ENCODE assay signal across 9 mouse cellular contexts in genomic region chr10:87861104-87861455, GRCm38 (mm10). TPM values are rescaled to one million over a fixed set of nuclear protein-coding genes. Genes with fewer than 3 reads are reported as not detected.
DNase-seq lines count a peak whose midpoint lies in the region; ATAC-seq lines count a peak whose summit lies in the region.
"Had no signal": no experiment of that assay in that cellular context is flagged by ENCODE, and none has a peak within 500 bp of the region (broad histone marks: within the 10 kb centered on the region; RNA-seq: fewer than 3 reads in every experiment).

No protein-coding gene starts in this region.

- intact Hi-C loops in left cerebral cortex, postnatal 14 days (cut with DNase I): loop anchor here (5.0 kb wide), 1 partner anchor 111 kb away; no protein-coding TSS in a partner anchor

- DNase-seq in heart, adult 11 months: peak; percentile 83
- DNase-seq in heart, postnatal 4 days: no peak
- peak; percentile 37 for DNase-seq in ES-CJ7 (ENCODE audit: low read depth, low spot score)
- DNase-seq in hindbrain, embryonic 10.5 days (ENCODE audit: low spot score): no peak
- no peak for DNase-seq in frontal cortex, postnatal 14 days (ENCODE audit: low spot score in 2 of 2)
- no peak for DNase-seq in left cerebral cortex, postnatal 14 days (ENCODE audit: low spot score in 2 of 2)

- peak overlapping the region; percentile 54 for H3K4me3 ChIP-seq in hindbrain, embryonic 10.5 days
- H3K4me3 ChIP-seq in macrophage (ENCODE audit: inconsistent target): peak overlapping the region; percentile 74

- H3K9me3 ChIP-seq in hindbrain, embryonic 10.5 days: no peaks in the 10 kb centered on the region

- H3K36me3 ChIP-seq in hindbrain, embryonic 10.5 days: no peaks in the 10 kb centered on the region
- peaks cover 25% of the 10 kb centered on the region for H3K36me3 ChIP-seq in macrophage (ENCODE audit: inconsistent target)

- no peak for ATAC-seq in cerebellum, adult (ENCODE audit: insufficient number of reproducible peaks, low FRiP score, low TSS enrichment)

- H3K27me3 ChIP-seq in hindbrain, embryonic 10.5 days (ENCODE audit: insufficient read depth, poor library complexity, severe bottlenecking): peaks cover 12% of the 10 kb centered on the region; the same call in 1 of the 2 replicates

- 57% methylated on average over 6 of the region's 6 CpGs for WGBS in hindbrain, embryonic 10.5 days
- 81% methylated on average over 6 of the region's 6 CpGs for WGBS in macrophage (ENCODE audit: missing documents)

- peaks cover 39% of the 10 kb centered on the region for H3K4me1 ChIP-seq in hindbrain, embryonic 10.5 days (replicated peaks)

- peaks cover 64% of the 10 kb centered on the region for H3K79me2 ChIP-seq in macrophage (ENCODE audit: inconsistent target)

- H3K27ac ChIP-seq in hindbrain, embryonic 10.5 days: no peak overlapping the region
- H3K27ac ChIP-seq in macrophage: peak overlapping the region; percentile 94
- H3K27ac ChIP-seq: liver, embryonic 14.5 days had no signal

RNA-seq across cellular contexts. Expression of gene Igf1, which starts 3.0 kb away (rescaled TPM):
- 10 to 100 TPM; 79.4 to 83.7 TPM for total RNA-seq in heart, postnatal 4 days (2021)
- 20.5 and 22.1 TPM in 2 replicates for polyA plus RNA-seq in hindbrain, embryonic 10.5 days (2016; fragmentation: Nextera tagmentation; extraction: Ambion mirVana)
- total RNA-seq in macrophage (2018; cell fraction: chromatin; rRNA removed): 100 to 1,000 TPM in 21 of 26 experiments, 10 to 100 TPM in 5; 17.7 to 593 (median 129) TPM
- 100 to 1,000 TPM; 146 to 629 (median 349) TPM for total RNA-seq in macrophage (2018; cell fraction: cytosol; rRNA removed)
- 100 to 1,000 TPM in 22 of 26 experiments, 10 to 100 TPM in 4; 82.9 to 492 (median 175) TPM for total RNA-seq in macrophage (2018; cell fraction: nucleus; rRNA removed)
- polyA plus RNA-seq in macrophage (2018): 258 to 1,006 TPM (median 561 TPM) in 3 replicates
- total RNA-seq in left cerebral cortex, postnatal 14 days (2021): 10 to 100 TPM; 17.1 to 17.5 TPM

Comparison
In these comparisons a context has a peak if more than half of its experiments do, and no peak if none do; other contexts are left out.
1. DNase-seq: peak in heart, adult 11 months (single experiment) and ES-CJ7 (single experiment); none in heart, postnatal 4 days (single experiment), hindbrain, embryonic 10.5 days (single experiment), frontal cortex, postnatal 14 days (0 of 2) and left cerebral cortex, postnatal 14 days (0 of 2).
2. RNA of gene Igf1, which starts 3.0 kb away (total RNA-seq): 79.4 to 83.7 TPM in heart, postnatal 4 days; 17.1 to 17.5 TPM in left cerebral cortex, postnatal 14 days; every median in the first group is over 4 times any median in the second.